9 mouse cellular contexts compared by ENCODE assay signal in genomic region chr15:98408406-98409060, GRCm38 (mm10). TPM values are rescaled to one million over a fixed set of nuclear protein-coding genes. Genes with fewer than 3 reads are reported as not detected.
A peak's percentile ranks its signal among the peaks of the same experiment; 100 is the strongest.
DNase-seq lines count a peak whose midpoint lies in the region; ATAC-seq and TF ChIP-seq lines count a peak whose summit lies in the region.
"Had no signal": no experiment of that assay in that cellular context is flagged by ENCODE, and none has a peak within 500 bp of the region (broad histone marks: within the 10 kb centered on the region; RNA-seq: fewer than 3 reads in every experiment).

No protein-coding gene starts in this region.

- no peak overlapping the region for H3K4me3 ChIP-seq in liver, adult 2 months (ENCODE audit: insufficient read depth, low read depth, low read length)
- H3K4me3 ChIP-seq in left cerebral cortex, adult 2 months = no peak overlapping the region
- no peak overlapping the region for H3K4me3 ChIP-seq in midbrain, embryonic 16.5 days (ENCODE audit: low read depth, low read length)

- DNase-seq in adrenal gland, postnatal 10 days = peak; percentile 69
- no peak for DNase-seq in adrenal gland, postnatal 4 days (ENCODE audit: low spot score in 2 of 2)
- no peak for DNase-seq in liver, adult 2 months (ENCODE audit: extremely low read depth, low read depth, low spot score)
- no peak for DNase-seq in liver
- peak; percentile 52 for DNase-seq in adrenal gland, postnatal 25 days
- peak; percentile 12 to 34 for DNase-seq in left cerebral cortex, adult 2 months (ENCODE audit: extremely low spot score in 1 of 2, low spot score in 2 of 2)
- DNase-seq in spleen, postnatal 4 days (ENCODE audit: low spot score in 2 of 2) = no peak

- 72% methylated on average over 17 of the region's 17 CpGs for WGBS in liver, adult 2 months
- WGBS in midbrain, embryonic 16.5 days = 76% methylated on average over 17 of the region's 17 CpGs

- no peak overlapping the region for H3K4me2 ChIP-seq in midbrain, embryonic 16.5 days (ENCODE audit: low read length)

- H3K9ac ChIP-seq in liver, adult 2 months (ENCODE audit: low read depth, low read length) = no peak overlapping the region
- H3K9ac ChIP-seq in midbrain, embryonic 16.5 days (ENCODE audit: low read depth, low read length) = no peak overlapping the region

- H3K36me3 ChIP-seq in liver, adult 2 months (ENCODE audit: control insufficient read depth, insufficient read depth, low read length) = no peaks in the 10 kb centered on the region
- no peaks in the 10 kb centered on the region for H3K36me3 ChIP-seq in midbrain, embryonic 16.5 days (ENCODE audit: control insufficient read depth, insufficient read depth, low read length)

- no peaks in the 10 kb centered on the region for H3K27me3 ChIP-seq in liver, adult 2 months (ENCODE audit: control insufficient read depth, insufficient read depth, low read length)
- no peaks in the 10 kb centered on the region for H3K27me3 ChIP-seq in midbrain, embryonic 16.5 days (ENCODE audit: control insufficient read depth, insufficient read depth, low read depth, low read length)

- H3K27ac ChIP-seq in liver, adult 2 months (replicated peaks; ENCODE audit: insufficient read depth, low read depth, low read length) = no peak overlapping the region
- no peak overlapping the region for H3K27ac ChIP-seq in left cerebral cortex, adult 2 months
- H3K27ac ChIP-seq in midbrain, embryonic 16.5 days (ENCODE audit: low read length) = no peak overlapping the region

- TF ChIP-seq POLR2A in liver, adult 2 months (IDR thresholded peaks at IDR 0.05; ENCODE audit: extremely low read depth, insufficient read depth, low read length) = no peak

- TF ChIP-seq CTCF in liver, adult 2 months (IDR thresholded peaks at IDR 0.05; ENCODE audit: low read depth, low read length) = peak; percentile 6; the same call in 1 of the 2 replicates
- peak; percentile 59 for TF ChIP-seq CTCF in left cerebral cortex, adult 2 months (IDR thresholded peaks at IDR 0.05)

- H3K79me2 ChIP-seq in liver, adult 2 months (ENCODE audit: control insufficient read depth, insufficient read depth, low read length) = no peaks in the 10 kb centered on the region

- no peaks in the 10 kb centered on the region for H3K9me3 ChIP-seq in midbrain, embryonic 16.5 days (replicated peaks; ENCODE audit: control insufficient read depth, low read length, poor library complexity, severe bottlenecking)

- intact Hi-C loops in left cerebral cortex, adult 2 months (cut with DNase I) = no loop called here

- no peaks in the 10 kb centered on the region for H3K4me1 ChIP-seq in liver, adult 2 months (ENCODE audit: control insufficient read depth, insufficient read depth, low read length)
- no peaks in the 10 kb centered on the region for H3K4me1 ChIP-seq in midbrain, embryonic 16.5 days (ENCODE audit: control insufficient read depth, insufficient read depth, low read length)

- ATAC-seq in midbrain, embryonic 16.5 days = no peak

RNA-seq across cellular contexts. Expression of gene Olfr282, which starts 22.5 kb away (rescaled TPM):
- not detected for total RNA-seq in adrenal gland, postnatal 10 days (2021)
- not detected for total RNA-seq in adrenal gland, postnatal 4 days (2021)
- total RNA-seq in liver, adult 2 months (2014; rRNA removed) = not detected in 2 replicates
- not detected in 2 replicates for polyA plus RNA-seq in liver, adult 2 months (2012; rRNA removed)
- total RNA-seq in adrenal gland, postnatal 25 days (2021) = not detected in 2 replicates
- total RNA-seq in left cerebral cortex, adult 2 months (2021) = not detected
- polyA plus RNA-seq in midbrain, embryonic 16.5 days (2015; fragmentation: Nextera tagmentation; extraction: Ambion mirVana) = not detected in 2 replicates
- total RNA-seq: left cerebral cortex, adult 8-10 months had no signal

RNA-seq across cellular contexts. Expression of gene Olfr283, which starts 27.8 kb away (rescaled TPM):
- not detected for total RNA-seq in adrenal gland, postnatal 10 days (2021)
- total RNA-seq in adrenal gland, postnatal 4 days (2021) = not detected
- total RNA-seq in liver, adult 2 months (2014; rRNA removed) = not detected in 2 replicates
- not detected in 2 replicates for polyA plus RNA-seq in liver, adult 2 months (2012; rRNA removed)
- total RNA-seq in adrenal gland, postnatal 25 days (2021) = not detected in 2 replicates
- total RNA-seq in left cerebral cortex, adult 2 months (2021) = not detected
- not detected in 2 replicates for polyA plus RNA-seq in midbrain, embryonic 16.5 days (2015; fragmentation: Nextera tagmentation; extraction: Ambion mirVana)
- total RNA-seq: left cerebral cortex, adult 8-10 months had no signal

RNA-seq across cellular contexts. Expression of gene Olfr281, which starts 43.9 kb away (rescaled TPM):
- total RNA-seq in adrenal gland, postnatal 10 days (2021) = not detected
- total RNA-seq in adrenal gland, postnatal 4 days (2021) = not detected
- total RNA-seq in liver, adult 2 months (2014; rRNA removed) = not detected in 2 replicates
- not detected in 2 replicates for polyA plus RNA-seq in liver, adult 2 months (2012; rRNA removed)
- not detected in 2 replicates for total RNA-seq in adrenal gland, postnatal 25 days (2021)
- total RNA-seq in left cerebral cortex, adult 2 months (2021) = not detected
- polyA plus RNA-seq in midbrain, embryonic 16.5 days (2015; fragmentation: Nextera tagmentation; extraction: Ambion mirVana) = not detected in 2 replicates
- total RNA-seq: left cerebral cortex, adult 8-10 months had no signal

Comparison
In these comparisons a context has a peak if more than half of its experiments do, and no peak if none do; other contexts are left out.
1. DNase-seq: peak in adrenal gland, postnatal 10 days (single experiment), adrenal gland, postnatal 25 days (single experiment) and left cerebral cortex, adult 2 months (2 of 2); none in adrenal gland, postnatal 4 days (0 of 2), liver, adult 2 months (single experiment), liver (single experiment) and spleen, postnatal 4 days (0 of 2).